Mouse (Mus musculus): ENCODE measurements around the gene Gm10681.
"Not testable (repeated sequence)": the region's sequence is repeated elsewhere in the genome, so short reads cannot be mapped to it uniquely, and the experiment has no call there.

DNA sequence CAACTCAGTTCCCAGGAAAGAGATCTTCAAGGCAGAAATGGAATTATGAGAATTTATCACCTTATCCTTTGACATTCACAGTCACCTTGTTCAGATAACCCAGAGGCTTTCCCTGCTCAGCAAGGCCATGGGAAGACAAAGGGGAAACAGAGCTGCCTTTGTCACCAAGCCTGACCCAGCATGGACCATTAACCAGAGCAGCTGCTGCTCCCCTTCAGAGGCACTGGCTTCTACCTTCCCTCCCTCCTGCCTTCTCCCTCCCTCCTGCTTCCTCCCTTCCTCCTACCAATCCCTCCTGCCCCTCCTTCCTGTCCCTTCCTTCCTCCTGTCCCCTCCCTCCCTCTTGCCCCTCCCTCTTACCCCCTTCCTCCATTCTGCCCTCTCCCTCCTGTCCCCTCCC lies 24.9 kb upstream of the Gm10681 start:
- TF ChIP-seq POLR2A (IDR thresholded peaks at IDR 0.05; ENCODE audit: control insufficient read depth, extremely low read depth, insufficient read depth, low read length, poor library complexity); CTCF (IDR thresholded peaks at IDR 0.05; ENCODE audit: borderline replicate concordance, control insufficient read depth, extremely low read depth, insufficient read depth, low read length, poor library complexity): not testable (repeated sequence)
